Mouse (Mus musculus): ENCODE data around the gene Tspan31.
A peak's percentile ranks its signal among the peaks of the same experiment; 100 is the strongest.

Tspan31 gene

DNA sequence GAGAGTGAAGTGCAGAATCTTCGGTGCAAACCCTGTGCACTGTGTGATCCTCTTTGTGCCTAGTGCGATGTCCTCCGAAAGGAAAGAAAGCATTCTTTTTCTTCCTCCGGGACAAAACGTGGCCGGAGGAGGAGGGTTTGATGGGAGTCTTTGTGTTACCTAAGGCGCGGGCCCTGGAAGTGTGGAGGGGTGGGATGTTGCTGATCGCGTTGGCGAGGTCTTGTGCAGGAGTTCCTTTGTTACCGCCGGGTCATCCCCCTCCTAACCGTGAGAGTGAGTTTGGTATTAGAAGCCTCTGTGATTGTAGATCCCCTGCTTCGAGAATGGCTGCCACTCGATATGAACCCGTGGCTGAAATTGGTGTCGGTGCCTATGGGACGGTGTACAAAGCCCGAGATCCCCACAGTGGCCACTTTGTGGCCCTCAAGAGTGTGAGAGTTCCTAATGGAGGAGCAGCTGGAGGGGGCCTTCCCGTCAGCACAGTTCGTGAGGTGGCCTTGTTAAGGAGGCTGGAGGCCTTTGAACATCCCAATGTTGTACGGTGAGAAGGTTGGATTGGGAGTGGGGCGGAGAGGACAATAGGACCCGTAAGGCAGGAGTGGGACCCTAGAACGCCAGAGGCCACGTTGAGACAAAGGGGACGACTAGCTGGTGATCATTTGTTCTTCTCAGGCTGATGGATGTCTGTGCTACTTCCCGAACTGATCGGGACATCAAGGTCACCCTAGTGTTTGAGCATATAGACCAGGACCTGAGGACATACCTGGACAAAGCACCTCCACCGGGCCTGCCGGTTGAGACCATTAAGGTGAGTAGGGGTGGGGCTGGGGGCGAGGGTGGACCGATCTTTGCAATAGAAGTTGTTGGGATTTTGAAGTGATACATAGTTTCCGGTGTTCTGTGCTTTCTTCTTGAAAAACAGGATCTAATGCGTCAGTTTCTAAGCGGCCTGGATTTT, 5.9 kb downstream of the Tspan31 start:
- peak; percentile 61 for DNase-seq

DNA sequence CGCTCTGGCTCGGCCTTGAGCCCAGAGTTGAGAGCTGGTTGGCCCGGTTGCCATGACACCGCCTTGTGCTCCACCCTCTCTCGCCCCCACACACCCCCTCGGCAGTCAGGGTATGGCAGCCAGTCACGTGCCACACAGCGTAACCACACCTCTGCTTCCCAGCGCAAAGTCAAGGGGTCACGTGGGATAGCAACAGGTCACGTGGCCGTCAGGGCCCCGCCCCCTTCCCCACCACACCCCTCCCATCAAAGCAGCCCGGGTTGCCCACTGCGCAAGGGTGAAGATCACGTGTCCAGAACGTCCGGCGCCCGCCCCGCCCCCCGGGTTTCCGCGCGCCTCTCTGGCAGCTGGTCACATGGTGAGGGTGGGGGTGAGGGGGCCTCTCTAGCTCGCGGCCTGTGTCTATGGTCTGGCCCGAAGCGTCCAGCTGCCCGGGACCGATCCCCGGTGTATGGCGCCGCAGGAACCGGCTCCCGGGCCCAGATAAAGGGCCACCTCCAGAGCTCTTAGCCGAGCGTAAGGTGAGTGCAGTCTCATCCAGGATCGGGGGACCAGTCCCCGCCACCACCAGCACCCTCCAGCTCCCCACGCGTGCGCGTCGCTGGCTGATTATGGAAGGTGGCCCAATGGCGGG, 6.7 kb downstream of the Tspan31 start, which contains the start of gene Cdk4:
Gene Cdk4, plus strand, starts transcription at position 296 of the 634 bp plus-strand sequence.
- DNase-seq, result peak; percentile 99

GRCm38 (mm10) chr10:127062503-127062902, 7.6 kb downstream of the Tspan31 start:
- DNase-seq, result no peak

DNA sequence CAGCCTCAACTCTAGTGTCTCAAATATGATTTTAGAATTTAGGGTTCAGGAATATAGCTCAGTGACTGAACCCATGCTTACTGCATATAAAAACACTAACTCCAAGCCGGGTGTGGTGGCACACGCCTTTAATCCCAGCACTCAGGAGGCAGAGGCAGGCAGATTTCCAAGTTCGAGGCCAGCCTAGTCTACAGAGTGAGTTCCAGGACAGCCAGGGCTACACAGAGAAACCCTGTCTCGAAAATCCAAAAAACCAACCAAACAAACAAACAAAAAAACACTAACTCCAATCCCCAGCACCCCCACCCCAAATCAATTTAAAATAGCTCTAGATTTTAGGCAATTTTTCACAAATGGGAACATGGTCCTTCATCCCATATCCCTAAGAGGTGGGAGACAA, 8.0 kb downstream of the Tspan31 start:
- DNase-seq, result peak; percentile 66

DNA sequence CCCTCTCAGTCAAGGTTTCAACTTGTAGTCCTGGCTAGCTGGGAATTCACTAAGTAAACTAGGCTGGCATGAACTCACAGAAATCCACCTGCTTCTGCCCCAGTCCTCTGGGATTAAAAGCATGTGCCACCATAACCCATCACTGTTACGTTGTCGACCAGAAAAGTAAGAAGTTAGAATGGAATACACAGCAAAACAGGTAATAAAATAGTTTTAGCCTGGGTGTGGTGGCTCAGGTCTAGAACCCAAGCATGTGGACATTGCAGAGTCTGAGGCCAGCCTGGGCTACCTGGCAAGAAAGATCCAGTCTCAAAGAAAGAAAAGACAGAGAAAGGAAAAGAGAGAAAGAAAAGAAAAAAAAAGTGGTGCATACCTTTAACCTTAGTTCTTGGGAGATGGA, 8.6 kb downstream of the Tspan31 start:
- no peak for DNase-seq

DNA sequence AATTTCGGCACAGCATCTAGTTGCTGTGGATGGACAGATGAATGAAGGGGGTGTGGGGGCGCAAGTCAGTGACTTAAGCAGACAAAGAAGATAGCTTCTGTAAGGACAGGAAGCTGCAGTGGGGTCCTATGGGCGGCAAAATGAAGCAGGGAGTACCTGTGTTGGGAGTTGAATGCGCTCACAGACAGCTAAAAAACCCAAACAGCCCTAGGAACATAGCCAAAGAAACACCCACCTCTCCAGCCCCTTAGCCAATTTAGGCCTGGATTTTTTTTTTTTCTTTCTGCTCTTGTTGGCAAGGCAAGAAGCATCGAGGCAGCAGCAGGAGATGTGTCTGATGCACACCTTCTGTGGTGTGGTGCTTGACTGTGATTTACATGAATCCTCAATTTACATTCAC, 9.0 kb downstream of the Tspan31 start:
- peak; percentile 67 for DNase-seq

- DNase-seq, result peak; percentile 95
These were observed 9.8 kb downstream of the Tspan31 start, which contains the start of gene March9 for GRCm38 (mm10) chr10:127059968-127060916. TSS of gene March9 (minus strand) at chr10:127060184.

GRCm38 (mm10) chr10:127059174-127059967, 10.7 kb downstream of the Tspan31 start:
- peak; percentile 63 for DNase-seq

GRCm38 (mm10) chr10:127058708-127059107, 11.4 kb downstream of the Tspan31 start:
- DNase-seq, result no peak

GRCm38 (mm10) chr10:127058161-127058560, 11.9 kb downstream of the Tspan31 start:
- DNase-seq, result peak; percentile 75

GRCm38 (mm10) chr10:127056490-127056889, 13.6 kb downstream of the Tspan31 start:
- DNase-seq, result peak; percentile 63

GRCm38 (mm10) chr10:127055406-127055805, 14.7 kb downstream of the Tspan31 start:
- no peak for DNase-seq

DNA sequence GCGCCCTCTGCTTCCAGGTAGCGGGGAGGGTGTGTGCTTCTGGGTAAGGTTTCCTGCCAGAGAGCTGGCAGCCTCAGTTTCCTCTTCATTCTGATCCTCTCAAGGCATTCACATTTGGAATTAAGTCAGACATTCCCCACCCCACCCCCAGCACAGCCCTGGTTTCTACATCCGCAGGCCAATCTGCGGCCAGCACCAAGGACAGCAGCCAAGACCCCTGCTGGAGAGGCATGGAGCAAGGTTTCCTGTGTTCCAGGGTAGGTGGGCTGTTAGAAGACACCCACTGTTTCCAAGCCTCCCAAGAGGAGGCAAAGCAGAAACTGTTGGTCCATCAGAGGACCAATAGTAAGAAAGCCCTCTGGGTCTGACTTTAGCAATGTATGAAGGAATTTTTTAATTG, 15.4 kb downstream of the Tspan31 start:
- DNase-seq, result no peak

DNA sequence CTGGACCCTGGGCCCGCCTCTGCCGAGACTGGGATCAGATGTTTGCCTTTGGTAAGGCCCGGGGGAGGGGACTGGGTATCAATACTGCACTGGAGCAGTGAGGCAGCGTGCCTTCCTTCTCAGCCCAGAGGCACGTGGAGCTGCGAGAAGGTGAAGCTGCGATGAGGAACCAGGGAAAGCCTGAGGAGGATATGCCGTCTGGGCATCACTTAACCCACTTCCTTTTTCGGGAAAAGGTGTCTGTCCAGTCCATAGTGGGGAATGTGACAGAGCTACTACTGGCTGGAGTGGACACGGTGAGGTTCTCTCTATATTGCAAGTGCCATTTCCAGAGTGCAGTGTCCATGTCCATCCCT, 20.0 kb downstream of the Tspan31 start:
- DNase-seq, result no peak

GRCm38 (mm10) chr10:127049395-127050118, 20.5 kb downstream of the Tspan31 start:
- DNase-seq, result no peak

DNA sequence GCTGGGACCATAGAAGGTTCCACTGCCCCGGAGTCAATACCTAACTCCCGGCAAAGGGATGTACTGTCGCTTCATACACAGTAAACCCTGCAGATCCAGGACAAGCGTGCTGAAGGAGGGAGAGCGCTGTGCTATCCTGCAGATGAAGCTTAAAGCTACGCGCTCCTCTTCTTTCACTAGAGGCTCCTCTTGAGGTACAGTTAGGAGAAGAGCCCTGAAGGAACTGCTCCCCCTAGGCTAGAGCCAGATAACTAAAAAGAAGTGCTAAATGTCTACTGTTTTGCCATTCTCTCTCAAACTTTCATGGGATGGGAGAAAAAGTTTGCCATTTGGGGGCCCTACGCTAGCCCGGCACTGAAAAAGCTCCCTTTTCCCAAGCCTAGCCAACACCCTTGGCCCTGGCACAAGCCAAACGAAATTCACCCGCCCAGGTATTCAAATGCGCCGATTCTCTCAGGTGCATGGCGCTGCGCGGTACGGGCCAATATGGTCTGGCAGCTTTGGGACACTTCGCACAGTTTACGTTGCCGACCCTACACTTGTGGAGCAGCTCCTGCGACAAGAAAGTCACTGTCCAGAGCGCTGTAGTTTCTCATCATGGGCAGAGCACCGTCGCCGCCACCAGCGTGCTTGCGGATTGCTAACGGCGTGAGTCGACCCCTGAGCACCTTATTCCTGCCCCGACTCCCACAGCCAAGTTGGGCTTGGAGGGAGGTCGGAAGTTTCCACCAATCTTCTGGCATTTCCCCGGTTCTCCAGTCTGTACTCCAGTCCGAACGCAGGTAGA, 21.3 kb downstream of the Tspan31 start:
- no peak for DNase-seq

DNA sequence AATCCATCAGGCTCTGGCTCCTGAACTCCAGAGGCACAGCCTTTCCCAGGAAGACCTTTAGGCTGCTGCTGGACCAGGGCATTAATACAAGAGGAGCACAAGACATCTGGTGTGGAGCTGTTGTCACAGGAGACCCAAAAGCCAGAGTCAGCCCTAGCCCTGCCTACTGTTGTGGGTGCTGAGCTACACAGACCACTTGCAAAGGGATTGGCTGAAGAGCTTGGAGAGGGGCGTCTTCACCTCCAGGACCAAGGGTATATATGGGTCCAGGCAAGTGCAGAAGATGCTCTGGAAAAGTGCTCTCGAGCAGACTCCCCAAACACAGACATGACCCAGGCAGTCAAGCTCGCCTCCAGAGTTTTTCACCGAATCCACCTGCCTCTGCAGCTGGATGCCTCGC, 22.1 kb downstream of the Tspan31 start, which contains the start of gene Cyp27b1:
Gene Cyp27b1, plus strand, starts transcription at position 297 of the 400 bp plus-strand sequence.
- no peak for DNase-seq

DNA sequence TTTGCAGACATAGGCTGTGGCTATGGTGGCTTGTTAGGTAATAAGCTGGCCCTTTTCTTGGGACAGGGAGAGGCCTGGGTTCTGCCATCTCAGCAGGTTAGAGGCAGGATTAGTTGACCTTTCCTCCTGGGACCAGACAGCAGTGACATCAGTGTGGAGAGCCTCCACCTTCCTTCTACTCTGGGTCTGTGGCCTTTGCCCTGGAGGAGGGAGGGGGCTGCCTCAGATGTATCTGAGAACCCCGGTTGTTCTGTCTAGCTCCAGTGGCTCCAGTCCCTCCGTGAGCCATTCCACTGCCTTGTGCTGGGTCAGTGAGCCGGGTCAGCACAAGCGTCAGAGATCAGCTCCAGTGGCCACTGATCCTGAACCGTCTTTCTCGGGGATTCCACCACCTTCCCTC, 26.9 kb downstream of the Tspan31 start:
- DNase-seq, result no peak

DNA sequence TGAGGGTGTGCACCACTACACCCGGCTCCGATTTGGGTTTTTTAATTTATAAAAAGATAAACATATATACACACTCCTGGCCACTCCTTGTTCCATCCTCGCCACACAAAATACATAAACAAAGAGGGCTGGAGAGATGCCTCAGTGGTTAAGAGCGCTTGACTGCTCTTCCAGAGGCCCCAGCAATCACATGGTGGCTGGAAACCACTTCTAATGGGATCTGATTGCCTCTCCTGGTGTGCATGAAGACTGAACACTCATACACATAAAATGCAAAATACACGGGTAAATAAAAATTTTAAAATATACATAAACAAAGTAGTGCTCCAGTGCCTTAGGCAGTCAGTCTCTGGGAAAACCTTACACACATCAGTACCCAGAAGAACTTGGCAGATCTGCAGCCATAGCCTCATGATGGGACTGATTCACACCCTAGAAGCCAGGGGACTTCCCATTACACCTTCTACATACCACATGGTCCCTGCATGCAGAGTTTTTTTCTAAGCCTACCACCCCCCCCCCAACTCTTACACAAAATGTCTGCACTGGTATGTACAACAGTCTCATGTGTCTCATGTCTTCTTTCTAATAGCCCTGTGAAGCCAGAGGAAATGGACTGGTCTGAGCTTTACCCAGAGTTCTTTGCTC, 27.5 kb downstream of the Tspan31 start:
- DNase-seq, result no peak
